15 mouse cellular contexts compared by ENCODE assay signal in genomic region chr14:25802511-25802910, GRCm38 (mm10). TPM values are rescaled to one million over a fixed set of nuclear protein-coding genes. Genes with fewer than 3 reads are reported as not detected.
DNase-seq lines count a peak whose midpoint lies in the region; ATAC-seq and TF ChIP-seq lines count a peak whose summit lies in the region.
"Had no signal": no experiment of that assay in that cellular context is flagged by ENCODE, and none has a peak within 500 bp of the region (broad histone marks: within the 10 kb centered on the region; RNA-seq: fewer than 3 reads in every experiment).

No protein-coding gene starts in this region.

- no peak for TF ChIP-seq POLR2A in embryonic fibroblast, embryonic 13.5 days (IDR thresholded peaks at IDR 0.05; ENCODE audit: low read depth, low read length)

- no peaks in the 10 kb centered on the region for H3K27me3 ChIP-seq in hindbrain, postnatal 0 days (ENCODE audit: insufficient read depth, low read length)
- H3K27me3 ChIP-seq in hindbrain, embryonic 16.5 days (replicated peaks; ENCODE audit: control insufficient read depth, insufficient read depth, low read length): no peaks in the 10 kb centered on the region
- H3K27me3 ChIP-seq in lung, embryonic 14.5 days (ENCODE audit: insufficient read depth, low read length): no peaks in the 10 kb centered on the region
- H3K27me3 ChIP-seq: neural tube, embryonic 12.5 days had no signal

- no peaks in the 10 kb centered on the region for H3K36me3 ChIP-seq in hindbrain, postnatal 0 days (ENCODE audit: insufficient read depth, low read length)
- no peaks in the 10 kb centered on the region for H3K36me3 ChIP-seq in hindbrain, embryonic 16.5 days (ENCODE audit: control insufficient read depth, insufficient read depth, low read length)
- no peaks in the 10 kb centered on the region for H3K36me3 ChIP-seq in lung, embryonic 14.5 days (ENCODE audit: insufficient read depth)
- H3K36me3 ChIP-seq: G1E; neural tube, embryonic 12.5 days had no signal

- no peak for ATAC-seq in hindbrain, postnatal 0 days
- no peak for ATAC-seq in hindbrain, embryonic 16.5 days
- no peak for ATAC-seq in lung, embryonic 14.5 days (ENCODE audit: insufficient read depth)

- H3K9ac ChIP-seq in hindbrain, postnatal 0 days (replicated peaks; ENCODE audit: low read length): no peak overlapping the region
- no peak overlapping the region for H3K9ac ChIP-seq in hindbrain, embryonic 16.5 days (ENCODE audit: low read depth, low read length)
- no peak overlapping the region for H3K9ac ChIP-seq in lung, embryonic 14.5 days
- H3K9ac ChIP-seq: hindbrain, embryonic 14.5 days; neural tube, embryonic 12.5 days had no signal

- H3K4me2 ChIP-seq in hindbrain, postnatal 0 days (ENCODE audit: low read depth, low read length): no peak overlapping the region
- H3K4me2 ChIP-seq in hindbrain, embryonic 16.5 days (ENCODE audit: low read length): no peak overlapping the region
- no peak overlapping the region for H3K4me2 ChIP-seq in lung, embryonic 14.5 days
- H3K4me2 ChIP-seq: hindbrain, embryonic 14.5 days; neural tube, embryonic 12.5 days had no signal

- H3K4me3 ChIP-seq in hindbrain, postnatal 0 days (ENCODE audit: low read length): no peak overlapping the region
- H3K4me3 ChIP-seq in hindbrain, embryonic 16.5 days (ENCODE audit: low read length): no peak overlapping the region
- H3K4me3 ChIP-seq in lung, embryonic 14.5 days (ENCODE audit: low read depth, low read length): no peak overlapping the region
- no peak overlapping the region for H3K4me3 ChIP-seq in embryonic fibroblast, embryonic 13.5 days (ENCODE audit: insufficient read depth, low read length)
- H3K4me3 ChIP-seq: megakaryocyte, embryonic 14.5 days; neural tube, embryonic 12.5 days had no signal

- intact Hi-C loops in heart, postnatal 25 days (cut with DNase I): loop anchor here (5.0 kb wide), 1 partner anchor 75 kb away; no protein-coding TSS in a partner anchor

- H3K27ac ChIP-seq in hindbrain, postnatal 0 days: no peak overlapping the region
- H3K27ac ChIP-seq in hindbrain, embryonic 16.5 days (ENCODE audit: low read depth, low read length): no peak overlapping the region
- peak overlapping the region; percentile 72; the same call in 1 of the 2 replicates for H3K27ac ChIP-seq in lung, embryonic 14.5 days (ENCODE audit: low read depth)
- peak overlapping the region; percentile 35; the same call in 1 of the 2 replicates for H3K27ac ChIP-seq in embryonic fibroblast, embryonic 13.5 days (ENCODE audit: insufficient read depth, low read length)
- H3K27ac ChIP-seq: hindbrain, embryonic 14.5 days; neural tube, embryonic 12.5 days had no signal

- H3K4me1 ChIP-seq in hindbrain, postnatal 0 days (ENCODE audit: insufficient read depth, low read length): 0 out of 2 replicates have a peak, but pooled peaks cover 5% of the 10 kb centered on the region
- H3K4me1 ChIP-seq in hindbrain, embryonic 16.5 days (ENCODE audit: control insufficient read depth, insufficient read depth, low read depth, low read length): no peaks in the 10 kb centered on the region; the same call in none of the 2 replicates
- H3K4me1 ChIP-seq in lung, embryonic 14.5 days (ENCODE audit: insufficient read depth): peaks cover 13% of the 10 kb centered on the region; the same call in 1 of the 2 replicates
- H3K4me1 ChIP-seq in embryonic fibroblast, embryonic 13.5 days (ENCODE audit: control insufficient read depth, insufficient read depth, low read length): no peaks in the 10 kb centered on the region

- no peaks in the 10 kb centered on the region for H3K9me3 ChIP-seq in hindbrain, postnatal 0 days (ENCODE audit: low read length)
- no peaks in the 10 kb centered on the region for H3K9me3 ChIP-seq in hindbrain, embryonic 16.5 days (ENCODE audit: control insufficient read depth, low read length)
- H3K9me3 ChIP-seq in lung, embryonic 14.5 days (ENCODE audit: low read depth, low read length): no peaks in the 10 kb centered on the region
- H3K9me3 ChIP-seq: G1E; neural tube, embryonic 12.5 days had no signal

- no peak for TF ChIP-seq CTCF in hindbrain, postnatal 0 days (IDR thresholded peaks at IDR 0.05; ENCODE audit: low read depth)
- TF ChIP-seq CTCF in lung, embryonic 14.5 days (IDR thresholded peaks at IDR 0.05; ENCODE audit: low read depth): no peak
- TF ChIP-seq CTCF in embryonic fibroblast, embryonic 13.5 days (IDR thresholded peaks at IDR 0.05; ENCODE audit: borderline replicate concordance, insufficient read depth, low read length): no peak

- peak; percentile 17 for DNase-seq in hindbrain, postnatal 0 days (ENCODE audit: low spot score)
- DNase-seq in lung, embryonic 14.5 days: peak; percentile 59
- DNase-seq in lung, postnatal 36 days: no peak
- peak; percentile 17 for DNase-seq in heart, postnatal 25 days (ENCODE audit: low spot score)
- DNase-seq in testis, postnatal 10 days (ENCODE audit: low spot score): no peak
- DNase-seq: adrenal gland, postnatal 14 days; cerebellum, adult 8-10 months; right cerebral cortex, postnatal 25 days; thymus, adult 2 months had no signal

RNA-seq across cellular contexts. Expression of gene Zcchc24, which starts 33.7 kb away (rescaled TPM):
- 34.4 and 39.3 TPM in 2 replicates for total RNA-seq in hindbrain, postnatal 0 days (2014; rRNA removed)
- 19.7 and 20.4 TPM in 2 replicates for polyA plus RNA-seq in hindbrain, postnatal 0 days (2015; fragmentation: Nextera tagmentation; extraction: Ambion mirVana)
- 10.1 and 17.2 TPM in 2 replicates for polyA plus RNA-seq in hindbrain, embryonic 16.5 days (2015; fragmentation: Nextera tagmentation; extraction: Ambion mirVana)
- polyA plus RNA-seq in lung, embryonic 14.5 days (2014; fragmentation: Nextera tagmentation; extraction: Ambion mirVana): 29.6 and 29.8 TPM in 2 replicates
- polyA plus RNA-seq in embryonic fibroblast, embryonic 13.5 days (2011; ENCODE audit: insufficient read length, low read depth, missing spikeins): 116 and 122 TPM in 2 replicates
- total RNA-seq in heart, postnatal 25 days (2021): 10 to 100 TPM; 33.3 to 35.7 TPM
- polyA plus RNA-seq: G1E had no signal

RNA-seq across cellular contexts. Expression of gene Anxa11, which starts 39.4 kb away (rescaled TPM):
- total RNA-seq in hindbrain, postnatal 0 days (2014; rRNA removed): 3.7 and 4.2 TPM in 2 replicates
- polyA plus RNA-seq in hindbrain, postnatal 0 days (2015; fragmentation: Nextera tagmentation; extraction: Ambion mirVana): 4.5 and 4.9 TPM in 2 replicates
- polyA plus RNA-seq in hindbrain, embryonic 16.5 days (2015; fragmentation: Nextera tagmentation; extraction: Ambion mirVana): 3.1 and 4.0 TPM in 2 replicates
- polyA plus RNA-seq in lung, embryonic 14.5 days (2014; fragmentation: Nextera tagmentation; extraction: Ambion mirVana): 19.4 and 23.7 TPM in 2 replicates
- 29.5 and 31.7 TPM in 2 replicates for polyA plus RNA-seq in embryonic fibroblast, embryonic 13.5 days (2011; ENCODE audit: insufficient read length, low read depth, missing spikeins)
- total RNA-seq in heart, postnatal 25 days (2021): 10 to 100 TPM; 72.3 to 80.0 TPM

Comparison
In these comparisons a context has a peak if more than half of its experiments do, and no peak if none do; other contexts are left out.
1. DNase-seq: peak in hindbrain, postnatal 0 days (single experiment), lung, embryonic 14.5 days (single experiment) and heart, postnatal 25 days (single experiment); none in lung, postnatal 36 days (single experiment) and testis, postnatal 10 days (single experiment).
2. H3K27ac ChIP-seq: peak in lung, embryonic 14.5 days (single experiment) and embryonic fibroblast, embryonic 13.5 days (single experiment); none in hindbrain, postnatal 0 days (single experiment) and hindbrain, embryonic 16.5 days (single experiment).